Mouse (Mus musculus) neural tube, embryonic 13.5 days (tissue): ENCODE measurements around the gene Ackr4. TPM values are rescaled to one million over a fixed set of nuclear protein-coding genes. Genes with fewer than 3 reads are reported as not detected.

Source experiments
- ATAC-seq: fragments of 200-750 bp; cut with Nextera tagmentation; 2 replicates; pipeline ENCODE4 v1.8.0; 2017; ENCODE audit warnings: low read depth, mild to moderate bottlenecking, moderate TSS enrichment, moderate library complexity
- H3K27ac ChIP-seq: fragments of 300-500 bp; sonication (generic); replicated peaks from 2 replicates; pipeline ENCODE4 v1.5.1; 2015; ENCODE audit warnings: moderate library complexity, mild to moderate bottlenecking, inconsistent platforms
- H3K27me3 ChIP-seq: fragments of 300-500 bp; sonication (generic); 2 replicates; pipeline ENCODE4 v1.6.1; 2015; ENCODE audit warnings: mild to moderate bottlenecking, inconsistent platforms
- H3K36me3 ChIP-seq: fragments of 300-500 bp; sonication (generic); 2 replicates; pipeline ENCODE4 v1.6.1; 2015; ENCODE audit warnings: mild to moderate bottlenecking, inconsistent platforms
- H3K4me1 ChIP-seq: fragments of 300-500 bp; sonication (generic); replicated peaks from 2 replicates; pipeline ENCODE4 v1.6.1; 2015; ENCODE audit warnings: inconsistent platforms
- H3K4me2 ChIP-seq: fragments of 300-500 bp; sonication (generic); 2 replicates; pipeline ENCODE4 v1.6.1; 2015; ENCODE audit warnings: inconsistent platforms, mild to moderate bottlenecking, moderate library complexity
- H3K4me3 ChIP-seq: fragments of 300-500 bp; sonication (generic); 2 replicates; pipeline ENCODE4 v1.5.1; 2015; ENCODE audit warnings: mild to moderate bottlenecking, inconsistent platforms
- H3K9ac ChIP-seq: fragments of 300-500 bp; sonication (generic); 2 replicates; pipeline ENCODE4 v1.6.1; 2015; ENCODE audit warnings: moderate library complexity, mild to moderate bottlenecking, inconsistent platforms
- H3K9me3 ChIP-seq: fragments of 300-500 bp; sonication (generic); 2 replicates; pipeline ENCODE4 v1.6.1; 2016; ENCODE audit warnings: inconsistent platforms
- WGBS: fragments of 180-500 bp; shearing (Covaris S2); methylation state at CpG from one replicate; pipeline ENCODE4 v1.1.7; 2015; 5-methylcytosine and 5-hydroxymethylcytosine counted together
- polyA plus RNA-seq: library from polyadenylated mRNA; unstranded; fragments of >200 nt; fragmentation: Nextera tagmentation; extraction: Ambion mirVana; gene quantifications from 2 replicates; pipeline ENCODE4 v1.2.1, GENCODE M21; 2015

The Ackr4 gene
- polyA plus RNA-seq, 1 experiment from 2014 or later: 0.96 TPM

- H3K9me3 ChIP-seq: no peaks in the 10 kb centered on the region
- H3K36me3 ChIP-seq: no peaks in the 10 kb centered on the region
- H3K9ac ChIP-seq: no peak overlapping the region
- H3K27me3 ChIP-seq: no peaks in the 10 kb centered on the region
- no peak overlapping the region for H3K4me2 ChIP-seq
- ATAC-seq: no peak
- H3K27ac ChIP-seq: no peak overlapping the region
- H3K4me3 ChIP-seq: no peak overlapping the region
- WGBS: 86% methylated on average over 8 of the region's 8 CpGs
- no peaks in the 10 kb centered on the region for H3K4me1 ChIP-seq
Observed at GRCm38 (mm10) chr9:104070863-104071604, 55.7 kb downstream of the Ackr4 start.

- Histone ChIP-seq H3K9ac (no peak overlapping the region), H3K9me3 (no peaks in the 10 kb centered on the region), H3K27me3 (no peaks in the 10 kb centered on the region), H3K4me1 (no peaks in the 10 kb centered on the region), H3K4me2 (no peak overlapping the region), H3K36me3 (no peaks in the 10 kb centered on the region), H3K4me3 (no peak overlapping the region), H3K27ac (no peak overlapping the region)
- ATAC-seq: no peak
- WGBS: 81% methylated on average over 4 of the region's 4 CpGs
Observed at GRCm38 (mm10) chr9:104070241-104070640, 56.5 kb downstream of the Ackr4 start.

GRCm38 (mm10) chr9:104064571-104064970 is 62.2 kb downstream of the Ackr4 start:
- H3K4me2 ChIP-seq: no peak overlapping the region
- no peak overlapping the region for H3K4me3 ChIP-seq
- H3K36me3 ChIP-seq: peaks cover 12% of the 10 kb centered on the region
- ATAC-seq: no peak
- no peaks in the 10 kb centered on the region for H3K9me3 ChIP-seq
- no peaks in the 10 kb centered on the region for H3K27me3 ChIP-seq
- H3K27ac ChIP-seq: no peak overlapping the region
- WGBS: 27% methylated on average over 1 of the region's 1 CpGs
- H3K4me1 ChIP-seq: peaks cover 25% of the 10 kb centered on the region
- no peak overlapping the region for H3K9ac ChIP-seq

- Histone ChIP-seq H3K4me1 (peaks cover 25% of the 10 kb centered on the region), H3K4me3 (peak within 1 kb of the TSS; percentile 99), H3K4me2 (peak within 1 kb of the TSS; percentile 95), H3K36me3 (peaks cover 18% of the 10 kb centered on the region), H3K9me3 (no peaks in the 10 kb centered on the region), H3K27ac (peak within 1 kb of the TSS; percentile 76), H3K27me3 (no peaks in the 10 kb centered on the region), H3K9ac (peak within 1 kb of the TSS; percentile 94)
- ATAC-seq: peak; percentile 98
- WGBS: 1% methylated on average over 30 of the region's 30 CpGs
Observed at GRCm38 (mm10) chr9:104063244-104063961, 63.3 kb downstream of the Ackr4 start, which contains the start of gene Acad11. Gene Acad11, plus strand, starts transcription at chr9:104063377.

GRCm38 (mm10) chr9:104062430-104063243 is 64.1 kb downstream of the Ackr4 start, which contains the start of gene Uba5:
Gene Uba5, minus strand, starts transcription at chr9:104063134.
- peak within 1 kb of the TSS; percentile 94 for H3K9ac ChIP-seq
- H3K4me2 ChIP-seq: peak within 1 kb of the TSS; percentile 95
- H3K9me3 ChIP-seq: no peaks in the 10 kb centered on the region
- peak within 1 kb of the TSS; percentile 99 for H3K4me3 ChIP-seq
- WGBS: under 1% methylated on average over 59 of the region's 59 CpGs
- H3K36me3 ChIP-seq: peaks cover 26% of the 10 kb centered on the region
- H3K27me3 ChIP-seq: no peaks in the 10 kb centered on the region
- H3K27ac ChIP-seq: peak within 1 kb of the TSS; percentile 76
- H3K4me1 ChIP-seq: peaks cover 25% of the 10 kb centered on the region
- ATAC-seq: peak; percentile 84

GRCm38 (mm10) chr9:104051028-104051427 is 75.7 kb downstream of the Ackr4 start:
- 96% methylated on average over 6 of the region's 6 CpGs for WGBS
- Histone ChIP-seq H3K4me2 (no peak overlapping the region), H3K27me3 (no peaks in the 10 kb centered on the region)

DNA sequence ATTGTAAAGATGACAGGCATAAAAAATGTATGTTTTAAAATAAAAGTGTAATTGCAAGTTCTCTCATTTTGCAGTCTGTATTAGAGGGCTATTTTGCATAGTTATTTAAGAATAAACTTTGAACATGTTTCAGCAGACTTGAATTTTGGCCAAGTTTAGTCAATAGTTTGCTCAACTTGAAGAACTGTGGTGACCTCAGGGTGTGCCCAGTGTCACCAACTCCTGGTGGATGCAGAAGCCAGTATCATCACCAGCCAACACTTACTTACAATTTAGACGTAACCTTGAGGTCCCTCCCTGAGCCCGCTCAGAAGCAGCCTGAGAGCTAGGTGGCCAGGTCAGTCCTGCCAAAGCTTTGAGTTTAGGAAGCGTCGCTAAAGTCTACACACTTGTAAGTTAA is 83.1 kb downstream of the Ackr4 start:
- H3K9me3 ChIP-seq: no peaks in the 10 kb centered on the region
- H3K4me3 ChIP-seq: no peak overlapping the region
- no peak overlapping the region for H3K27ac ChIP-seq
- H3K36me3 ChIP-seq: peaks cover 38% of the 10 kb centered on the region
- 95% methylated on average over 4 of the region's 4 CpGs for WGBS
- no peaks in the 10 kb centered on the region for H3K4me1 ChIP-seq
- H3K4me2 ChIP-seq: no peak overlapping the region
- H3K27me3 ChIP-seq: no peaks in the 10 kb centered on the region
- H3K9ac ChIP-seq: no peak overlapping the region
- no peak for ATAC-seq

More at GRCm38 (mm10) chr9:104051028-104051427, 75.7 kb downstream of the Ackr4 start:
- no peak overlapping the region for H3K4me3 ChIP-seq
- H3K9ac ChIP-seq: no peak overlapping the region
- peaks cover 95% of the 10 kb centered on the region for H3K36me3 ChIP-seq
- no peaks in the 10 kb centered on the region for H3K4me1 ChIP-seq
- ATAC-seq: no peak
- H3K9me3 ChIP-seq: no peaks in the 10 kb centered on the region
- no peak overlapping the region for H3K27ac ChIP-seq

GRCm38 (mm10) chr9:104040362-104040761 is 86.4 kb downstream of the Ackr4 start, which contains the start of gene Gm28305:
Gene Gm28305, plus strand, starts transcription at chr9:104040662.
- no peak within 1 kb of the TSS for H3K4me2 ChIP-seq
- 73% methylated on average over 2 of the region's 2 CpGs for WGBS
- H3K4me1 ChIP-seq: no peaks in the 10 kb centered on the region
- no peak for ATAC-seq
- no peak within 1 kb of the TSS for H3K4me3 ChIP-seq
- peaks cover 31% of the 10 kb centered on the region for H3K36me3 ChIP-seq
- no peak within 1 kb of the TSS for H3K9ac ChIP-seq
- no peak within 1 kb of the TSS for H3K27ac ChIP-seq
- H3K27me3 ChIP-seq: no peaks in the 10 kb centered on the region
- H3K9me3 ChIP-seq: no peaks in the 10 kb centered on the region

DNA sequence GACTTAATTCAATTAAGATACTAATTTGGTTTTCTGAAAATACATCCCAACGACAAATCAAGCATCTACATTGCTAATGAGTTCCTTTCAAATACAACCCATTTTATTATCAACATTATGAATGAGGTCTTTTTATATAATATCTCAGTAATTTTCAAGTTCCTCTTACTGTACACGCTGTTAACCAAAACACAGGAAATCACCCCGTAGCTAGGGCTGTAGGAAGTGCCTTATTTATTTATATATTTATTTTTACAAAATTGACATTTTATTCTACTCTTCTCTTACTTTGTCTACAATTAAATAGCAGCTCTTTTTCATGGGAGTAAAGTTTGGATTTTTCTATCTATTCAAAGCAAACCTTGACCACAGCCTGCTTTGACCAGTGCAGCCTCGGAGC is 87.0 kb downstream of the Ackr4 start:
- 91% methylated on average over 4 of the region's 4 CpGs for WGBS
- ATAC-seq: no peak
- no peak overlapping the region for H3K27ac ChIP-seq
- H3K4me3 ChIP-seq: no peak overlapping the region
- no peaks in the 10 kb centered on the region for H3K27me3 ChIP-seq
- H3K4me2 ChIP-seq: no peak overlapping the region
- H3K4me1 ChIP-seq: 0 out of 2 replicates have a peak, but pooled peaks cover 4% of the 10 kb centered on the region
- H3K9me3 ChIP-seq: no peaks in the 10 kb centered on the region
- no peak overlapping the region for H3K9ac ChIP-seq
- H3K36me3 ChIP-seq: peaks cover 28% of the 10 kb centered on the region

DNA sequence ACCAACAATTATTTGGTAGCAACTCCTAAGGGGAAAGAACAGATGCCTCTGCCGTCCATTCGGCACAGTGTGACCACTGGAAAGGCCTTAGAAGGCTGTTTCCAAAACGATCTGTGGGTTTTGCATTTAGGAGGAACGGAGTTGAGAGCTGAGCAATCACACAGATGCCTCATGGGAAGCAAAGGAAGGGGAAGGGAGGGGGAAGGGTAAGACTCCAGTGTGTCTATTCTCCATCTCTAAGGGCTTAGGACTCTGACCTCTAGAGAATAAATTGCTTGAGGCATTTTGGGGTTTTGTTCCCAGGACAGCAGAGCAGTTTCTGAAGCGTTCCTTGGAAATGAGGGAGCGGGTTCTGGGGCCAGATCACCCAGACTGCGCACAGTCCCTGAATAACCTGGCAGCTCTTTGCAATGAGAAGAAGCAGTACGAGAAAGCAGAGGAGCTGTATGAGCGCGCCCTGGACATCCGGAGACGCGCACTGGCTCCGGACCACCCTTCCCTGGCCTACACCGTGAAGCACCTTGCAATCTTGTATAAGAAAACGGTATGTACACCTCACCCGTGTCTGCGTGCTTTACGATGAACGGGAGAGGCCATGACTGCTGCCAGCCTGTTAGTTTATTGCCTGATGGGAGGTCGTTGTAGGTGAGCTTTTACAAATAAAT is 87.6 kb downstream of the Ackr4 start:
- Histone ChIP-seq H3K4me3 (no peak overlapping the region), H3K9ac (no peak overlapping the region), H3K4me1 (0 out of 2 replicates have a peak, but pooled peaks cover 6% of the 10 kb centered on the region), H3K36me3 (peaks cover 24% of the 10 kb centered on the region), H3K4me2 (no peak overlapping the region), H3K27me3 (no peaks in the 10 kb centered on the region), H3K27ac (no peak overlapping the region), H3K9me3 (no peaks in the 10 kb centered on the region)
- ATAC-seq: no peak
- WGBS: 89% methylated on average over 21 of the region's 21 CpGs

DNA sequence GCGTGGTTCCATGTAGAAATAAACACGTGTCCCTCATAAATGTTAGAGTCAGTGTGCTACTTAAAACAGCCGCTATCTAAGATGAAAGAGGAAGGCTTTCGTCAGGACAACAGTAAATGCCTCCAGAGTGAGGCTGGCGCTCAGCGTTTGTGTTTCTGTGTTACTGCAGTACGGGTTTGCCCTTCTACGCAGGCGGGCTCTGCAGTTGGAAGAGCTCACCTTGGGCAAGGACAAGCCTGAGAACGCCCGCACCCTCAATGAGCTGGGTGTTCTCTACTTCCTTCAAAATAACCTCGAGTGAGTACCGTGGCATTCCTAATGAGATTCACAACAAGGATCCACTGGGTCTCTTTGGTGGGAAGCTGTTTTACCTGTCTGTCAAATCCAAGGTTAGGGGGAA is 88.5 kb downstream of the Ackr4 start:
- H3K4me3 ChIP-seq: no peak overlapping the region
- H3K9ac ChIP-seq: no peak overlapping the region
- ATAC-seq: no peak
- H3K4me1 ChIP-seq: 0 out of 2 replicates have a peak, but pooled peaks cover 6% of the 10 kb centered on the region
- WGBS: 94% methylated on average over 13 of the region's 13 CpGs
- no peaks in the 10 kb centered on the region for H3K9me3 ChIP-seq
- peaks cover 24% of the 10 kb centered on the region for H3K36me3 ChIP-seq
- no peak overlapping the region for H3K4me2 ChIP-seq
- no peaks in the 10 kb centered on the region for H3K27me3 ChIP-seq
- H3K27ac ChIP-seq: no peak overlapping the region
